Mouse (Mus musculus): ENCODE data around the gene Olfr459. TPM values are rescaled to one million over a fixed set of nuclear protein-coding genes. Genes with fewer than 3 reads are reported as not detected.

The Olfr459 gene
- total and polyA plus RNA-seq, 2 experiments, result not detected

GRCm38 (mm10) chr6:41762370-41762757, 12.6 kb downstream of the Olfr459 start:
- H3K79me2 ChIP-seq (ENCODE audit: control insufficient read depth, insufficient read depth, low read length), result no peaks in the 10 kb centered on the region
- no peaks in the 10 kb centered on the region for H3K4me1 ChIP-seq (ENCODE audit: control insufficient read depth, insufficient read depth, low read length)
- H3K9ac ChIP-seq (ENCODE audit: low read depth, low read length), result no peak overlapping the region
- TF ChIP-seq CTCF (IDR thresholded peaks at IDR 0.05; ENCODE audit: low read depth, low read length) (no peak), POLR2A (IDR thresholded peaks at IDR 0.05; ENCODE audit: extremely low read depth, insufficient read depth, low read length) (no peak)
- H3K4me3 ChIP-seq (ENCODE audit: insufficient read depth, low read depth, low read length), result no peak overlapping the region
- H3K27me3 ChIP-seq (ENCODE audit: control insufficient read depth, insufficient read depth, low read length), result no peaks in the 10 kb centered on the region
- H3K36me3 ChIP-seq (ENCODE audit: control insufficient read depth, insufficient read depth, low read length), result no peaks in the 10 kb centered on the region
- no peak overlapping the region for H3K27ac ChIP-seq (replicated peaks; ENCODE audit: insufficient read depth, low read depth, low read length)
- WGBS, result 77% methylated on average over 1 of the region's 1 CpGs
- no peak for DNase-seq (ENCODE audit: extremely low read depth, low read depth, low spot score)

- no peak overlapping the region for H3K27ac ChIP-seq (replicated peaks; ENCODE audit: insufficient read depth, low read depth, low read length)
- H3K4me3 ChIP-seq (ENCODE audit: insufficient read depth, low read depth, low read length), result no peak overlapping the region
- H3K9ac ChIP-seq (ENCODE audit: low read depth, low read length), result no peak overlapping the region
- H3K27me3 ChIP-seq (ENCODE audit: control insufficient read depth, insufficient read depth, low read length), result no peaks in the 10 kb centered on the region
- peak; percentile 60 for DNase-seq (ENCODE audit: extremely low read depth, low read depth, low spot score)
- H3K4me1 ChIP-seq (ENCODE audit: control insufficient read depth, insufficient read depth, low read length), result no peaks in the 10 kb centered on the region
- WGBS, result 3% methylated on average over 1 of the region's 1 CpGs
- peak; percentile 60 for TF ChIP-seq CTCF (IDR thresholded peaks at IDR 0.05; ENCODE audit: low read depth, low read length)
- TF ChIP-seq POLR2A (IDR thresholded peaks at IDR 0.05; ENCODE audit: extremely low read depth, insufficient read depth, low read length), result no peak
- no peaks in the 10 kb centered on the region for H3K36me3 ChIP-seq (ENCODE audit: control insufficient read depth, insufficient read depth, low read length)
- H3K79me2 ChIP-seq (ENCODE audit: control insufficient read depth, insufficient read depth, low read length), result no peaks in the 10 kb centered on the region
These were observed 13.1 kb downstream of the Olfr459 start for GRCm38 (mm10) chr6:41761702-41762369.

GRCm38 (mm10) chr6:41759618-41760017, 15.4 kb downstream of the Olfr459 start:
- TF ChIP-seq CTCF (IDR thresholded peaks at IDR 0.05; ENCODE audit: low read depth, low read length) (no peak), POLR2A (IDR thresholded peaks at IDR 0.05; ENCODE audit: extremely low read depth, insufficient read depth, low read length) (no peak)
- no peaks in the 10 kb centered on the region for H3K27me3 ChIP-seq (ENCODE audit: control insufficient read depth, insufficient read depth, low read length)
- H3K36me3 ChIP-seq (ENCODE audit: control insufficient read depth, insufficient read depth, low read length), result no peaks in the 10 kb centered on the region
- no peak overlapping the region for H3K27ac ChIP-seq (replicated peaks; ENCODE audit: insufficient read depth, low read depth, low read length)
- DNase-seq (ENCODE audit: extremely low read depth, low read depth, low spot score), result no peak
- H3K79me2 ChIP-seq (ENCODE audit: control insufficient read depth, insufficient read depth, low read length), result no peaks in the 10 kb centered on the region
- H3K9ac ChIP-seq (ENCODE audit: low read depth, low read length), result no peak overlapping the region
- H3K4me3 ChIP-seq (ENCODE audit: insufficient read depth, low read depth, low read length), result no peak overlapping the region
- 75% methylated on average over 2 of the region's 2 CpGs for WGBS
- no peaks in the 10 kb centered on the region for H3K4me1 ChIP-seq (ENCODE audit: control insufficient read depth, insufficient read depth, low read length)

- no peak for DNase-seq (ENCODE audit: extremely low read depth, low read depth, low spot score)
- no peak overlapping the region for H3K27ac ChIP-seq (replicated peaks; ENCODE audit: insufficient read depth, low read depth, low read length)
- H3K4me1 ChIP-seq (ENCODE audit: control insufficient read depth, insufficient read depth, low read length), result no peaks in the 10 kb centered on the region
- TF ChIP-seq POLR2A (IDR thresholded peaks at IDR 0.05; ENCODE audit: extremely low read depth, insufficient read depth, low read length), result no peak
- no peak for TF ChIP-seq CTCF (IDR thresholded peaks at IDR 0.05; ENCODE audit: low read depth, low read length)
- H3K36me3 ChIP-seq (ENCODE audit: control insufficient read depth, insufficient read depth, low read length), result no peaks in the 10 kb centered on the region
- no peaks in the 10 kb centered on the region for H3K27me3 ChIP-seq (ENCODE audit: control insufficient read depth, insufficient read depth, low read length)
- H3K9ac ChIP-seq (ENCODE audit: low read depth, low read length), result no peak overlapping the region
- H3K4me3 ChIP-seq (ENCODE audit: insufficient read depth, low read depth, low read length), result no peak overlapping the region
- H3K79me2 ChIP-seq (ENCODE audit: control insufficient read depth, insufficient read depth, low read length), result no peaks in the 10 kb centered on the region
- WGBS, result 48% methylated on average over 1 of the region's 1 CpGs
These were observed 16.6 kb downstream of the Olfr459 start for GRCm38 (mm10) chr6:41758421-41758820.

- H3K79me2 ChIP-seq (ENCODE audit: control insufficient read depth, insufficient read depth, low read length), result no peaks in the 10 kb centered on the region
- no peak overlapping the region for H3K4me3 ChIP-seq (ENCODE audit: insufficient read depth, low read depth, low read length)
- no peak overlapping the region for H3K9ac ChIP-seq (ENCODE audit: low read depth, low read length)
- H3K27me3 ChIP-seq (ENCODE audit: control insufficient read depth, insufficient read depth, low read length), result no peaks in the 10 kb centered on the region
- WGBS, result 57% methylated on average over 3 of the region's 3 CpGs
- no peaks in the 10 kb centered on the region for H3K4me1 ChIP-seq (ENCODE audit: control insufficient read depth, insufficient read depth, low read length)
- H3K27ac ChIP-seq (replicated peaks; ENCODE audit: insufficient read depth, low read depth, low read length), result no peak overlapping the region
- TF ChIP-seq CTCF (IDR thresholded peaks at IDR 0.05; ENCODE audit: low read depth, low read length), result no peak
- no peak for TF ChIP-seq POLR2A (IDR thresholded peaks at IDR 0.05; ENCODE audit: extremely low read depth, insufficient read depth, low read length)
- no peaks in the 10 kb centered on the region for H3K36me3 ChIP-seq (ENCODE audit: control insufficient read depth, insufficient read depth, low read length)
- DNase-seq (ENCODE audit: extremely low read depth, low read depth, low spot score), result no peak
These were observed 17.8 kb downstream of the Olfr459 start for GRCm38 (mm10) chr6:41757199-41757598.

GRCm38 (mm10) chr6:41754626-41755025, 20.4 kb downstream of the Olfr459 start:
- Histone ChIP-seq H3K79me2 (ENCODE audit: control insufficient read depth, insufficient read depth, low read length) (no peaks in the 10 kb centered on the region), H3K27ac (replicated peaks; ENCODE audit: insufficient read depth, low read depth, low read length) (no peak overlapping the region), H3K36me3 (ENCODE audit: control insufficient read depth, insufficient read depth, low read length) (no peaks in the 10 kb centered on the region), H3K4me1 (ENCODE audit: control insufficient read depth, insufficient read depth, low read length) (no peaks in the 10 kb centered on the region), H3K9ac (ENCODE audit: low read depth, low read length) (no peak overlapping the region), H3K27me3 (ENCODE audit: control insufficient read depth, insufficient read depth, low read length) (no peaks in the 10 kb centered on the region), H3K4me3 (ENCODE audit: insufficient read depth, low read depth, low read length) (no peak overlapping the region)
- no peak for DNase-seq (ENCODE audit: extremely low read depth, low read depth, low spot score)
- 67% methylated on average over 6 of the region's 6 CpGs for WGBS
- TF ChIP-seq POLR2A (IDR thresholded peaks at IDR 0.05; ENCODE audit: extremely low read depth, insufficient read depth, low read length) (no peak), CTCF (IDR thresholded peaks at IDR 0.05; ENCODE audit: low read depth, low read length) (no peak)
